Mouse (Mus musculus) lung, postnatal 10 days (tissue): ENCODE measurements at regions not wholly inside any gene's neighbourhood (a gene's known extent, or its start where the extent isn't known, plus 50 kb on each side); places are given as distances from the start of the nearest gene placed in this dataset.

Experiments used
- DNase-seq: peaks from one replicate; pipeline ENCODE4 v3.0.0; 2021

DNA sequence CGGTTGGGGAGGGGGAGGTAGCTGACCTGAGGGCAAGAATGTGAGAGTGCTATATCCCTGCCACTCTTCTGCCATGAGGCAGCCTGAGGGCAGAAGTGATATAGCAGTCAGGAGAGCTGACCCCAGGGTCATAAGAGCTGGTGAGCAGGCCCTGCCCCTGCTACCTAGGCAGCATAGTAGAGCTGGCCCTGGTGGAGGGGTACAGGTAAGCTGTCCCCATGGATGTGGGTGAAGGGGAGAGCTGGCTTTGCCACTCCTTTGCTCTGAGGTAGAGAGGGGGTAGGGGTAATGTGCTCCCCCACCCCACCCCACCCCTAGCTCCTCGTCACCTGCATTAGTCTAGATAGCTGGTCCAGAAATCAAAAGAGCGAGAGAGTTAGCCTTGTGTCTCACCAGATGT is 61.3 kb upstream of the Gm3839 start:
- DNase-seq = no peak

DNA sequence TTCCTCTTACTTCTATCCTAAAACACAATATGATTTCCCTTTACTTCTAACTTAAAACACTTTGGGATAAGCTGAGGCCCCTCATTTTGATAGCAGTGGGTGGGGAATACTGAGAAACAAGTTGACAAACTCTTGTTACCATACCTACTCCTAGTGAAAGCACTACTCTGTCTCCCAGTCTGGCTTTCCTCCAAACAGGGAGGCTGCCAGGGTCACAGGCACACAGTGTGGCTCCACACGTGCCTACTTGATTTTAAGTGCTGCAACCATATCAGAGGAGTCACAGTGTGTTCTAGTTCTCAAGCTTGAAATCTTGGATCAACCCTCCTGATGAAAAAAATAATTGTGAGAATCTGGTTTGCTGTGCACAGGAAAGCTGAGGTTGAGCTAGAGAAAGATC is 65.8 kb upstream of the Gm3839 start:
- no peak for DNase-seq

DNA sequence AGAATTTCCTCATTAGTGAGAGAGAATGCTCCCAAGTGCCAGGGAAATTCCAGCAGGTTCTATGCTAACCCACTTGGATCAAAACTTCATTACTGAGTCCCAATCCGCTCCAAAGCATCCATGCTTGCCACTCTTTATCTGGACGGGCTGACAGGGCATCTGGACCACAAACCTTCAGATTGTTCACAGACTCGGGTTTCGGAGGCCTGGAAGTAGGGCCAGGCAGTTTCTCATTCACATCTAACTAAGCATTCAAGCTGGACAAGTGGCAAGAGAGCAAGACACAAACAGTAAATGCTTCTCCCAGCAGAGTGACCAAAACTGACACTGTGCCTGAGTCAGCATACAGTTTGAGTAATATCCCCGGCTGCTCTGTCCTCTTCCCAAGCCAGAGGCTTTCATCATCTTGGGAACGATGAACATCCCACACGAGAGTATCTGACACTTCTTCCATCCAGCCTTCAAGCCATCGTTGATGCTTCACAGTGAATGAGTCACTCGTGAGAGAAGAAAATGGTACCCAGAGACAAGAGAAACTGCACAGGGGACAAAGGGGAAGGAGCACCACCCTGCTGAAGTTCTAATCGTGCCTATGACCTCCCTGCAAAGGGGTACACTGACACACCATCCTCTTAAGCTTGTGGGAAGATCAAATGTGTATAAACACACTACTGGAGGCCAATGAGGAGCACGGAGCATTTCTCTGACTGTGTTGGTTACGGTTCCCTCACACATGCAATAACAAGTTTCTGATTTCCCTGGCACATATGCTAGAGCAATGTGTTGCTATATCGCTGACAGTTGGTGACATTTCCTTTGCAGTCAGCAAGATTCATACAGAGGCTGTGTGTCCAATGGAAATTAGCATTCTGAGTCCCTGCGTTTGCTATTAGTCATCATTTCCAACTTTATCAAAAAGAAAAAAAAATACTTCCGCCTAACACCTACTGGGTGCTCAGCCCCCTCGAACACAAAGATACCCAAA is 72.0 kb upstream of the Gm3839 start:
- no peak for DNase-seq

GRCm38 (mm10) chr14:11435166-11435784 is 78.7 kb upstream of the Gm3839 start:
- no peak for DNase-seq

- DNase-seq = no peak
Measured at GRCm38 (mm10) chr14:11438611-11439010, 82.1 kb upstream of the Gm3839 start.

DNA sequence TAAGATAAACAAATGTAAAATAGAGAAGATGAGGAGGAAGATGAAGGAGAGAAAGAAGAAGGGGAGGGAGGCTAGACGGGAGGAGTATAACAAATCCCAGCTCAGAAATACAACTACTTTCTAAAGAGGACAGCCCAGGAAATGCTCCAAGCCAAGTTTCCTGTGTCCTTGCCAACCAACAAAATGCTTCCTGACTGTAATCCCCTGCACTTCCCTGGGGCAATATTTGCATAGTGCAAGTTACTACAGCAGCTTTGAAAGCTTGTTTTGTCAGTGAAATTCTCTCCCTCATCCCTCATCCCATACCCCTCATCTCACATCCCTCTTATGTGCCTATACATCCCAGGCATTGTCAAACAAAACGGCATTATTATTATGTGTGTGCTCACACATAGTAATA is 83.7 kb upstream of the Gm3839 start:
- peak; percentile 21 for DNase-seq

- no peak for DNase-seq
Measured at GRCm38 (mm10) chr14:11449958-11450357, 93.4 kb upstream of the Gm3839 start.

- DNase-seq = no peak
Measured at GRCm38 (mm10) chr14:11477731-11478130, 75.6 kb upstream of the Ptprg start.

- DNase-seq = no peak
Measured at GRCm38 (mm10) chr14:11482151-11482550, 71.2 kb upstream of the Ptprg start.

DNA sequence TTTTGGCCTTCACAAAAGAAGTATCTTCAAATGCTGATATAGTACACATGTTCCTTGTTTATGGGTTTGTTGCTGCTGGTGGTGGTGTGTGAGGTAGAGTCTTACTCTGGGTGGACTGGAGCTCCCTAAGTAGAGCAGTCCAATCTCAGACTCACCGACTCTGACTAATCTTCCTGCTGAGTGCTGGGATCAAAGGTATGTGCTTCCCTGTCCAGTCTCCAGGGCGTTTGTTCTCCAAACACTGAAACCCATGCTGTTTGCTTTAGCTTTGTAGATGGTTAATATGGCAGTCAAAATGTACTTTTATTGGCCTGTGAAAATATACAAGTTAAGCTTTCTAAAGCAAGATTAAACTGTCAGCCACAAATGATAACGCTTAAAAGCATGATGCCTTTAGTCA is 67.0 kb upstream of the Ptprg start:
- no peak for DNase-seq

DNA sequence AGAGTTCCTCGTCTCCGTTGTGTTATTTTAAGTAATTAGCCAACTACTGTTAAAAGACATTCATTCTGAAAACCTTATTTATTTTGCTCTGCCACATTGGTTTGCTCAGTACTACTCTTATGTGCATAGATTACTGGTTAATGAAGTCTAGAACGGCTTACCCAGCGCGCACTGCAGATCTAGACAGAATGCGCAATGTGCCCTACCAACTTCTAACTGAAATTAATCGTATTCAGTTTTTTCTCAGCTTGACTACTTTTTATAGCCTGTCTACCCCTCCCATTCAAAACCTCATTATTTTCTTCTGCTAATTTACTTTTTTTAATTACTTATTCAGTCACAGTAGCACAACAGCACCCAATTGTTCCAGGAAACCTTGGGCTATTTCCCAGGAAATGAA is 51.6 kb upstream of the Ptprg start:
- DNase-seq = no peak

- DNase-seq = no peak
Measured at GRCm38 (mm10) chr14:11503156-11503555, 50.2 kb upstream of the Ptprg start.
